Mouse (Mus musculus): ENCODE measurements around the gene Tssk6. TPM values are rescaled to one million over a fixed set of nuclear protein-coding genes. Genes with fewer than 3 reads are reported as not detected.

Tssk6 gene
- 4.5 and 4.7 TPM in 2 replicates for polyA plus RNA-seq (2015; fragmentation: Nextera tagmentation; extraction: Ambion mirVana)

DNA sequence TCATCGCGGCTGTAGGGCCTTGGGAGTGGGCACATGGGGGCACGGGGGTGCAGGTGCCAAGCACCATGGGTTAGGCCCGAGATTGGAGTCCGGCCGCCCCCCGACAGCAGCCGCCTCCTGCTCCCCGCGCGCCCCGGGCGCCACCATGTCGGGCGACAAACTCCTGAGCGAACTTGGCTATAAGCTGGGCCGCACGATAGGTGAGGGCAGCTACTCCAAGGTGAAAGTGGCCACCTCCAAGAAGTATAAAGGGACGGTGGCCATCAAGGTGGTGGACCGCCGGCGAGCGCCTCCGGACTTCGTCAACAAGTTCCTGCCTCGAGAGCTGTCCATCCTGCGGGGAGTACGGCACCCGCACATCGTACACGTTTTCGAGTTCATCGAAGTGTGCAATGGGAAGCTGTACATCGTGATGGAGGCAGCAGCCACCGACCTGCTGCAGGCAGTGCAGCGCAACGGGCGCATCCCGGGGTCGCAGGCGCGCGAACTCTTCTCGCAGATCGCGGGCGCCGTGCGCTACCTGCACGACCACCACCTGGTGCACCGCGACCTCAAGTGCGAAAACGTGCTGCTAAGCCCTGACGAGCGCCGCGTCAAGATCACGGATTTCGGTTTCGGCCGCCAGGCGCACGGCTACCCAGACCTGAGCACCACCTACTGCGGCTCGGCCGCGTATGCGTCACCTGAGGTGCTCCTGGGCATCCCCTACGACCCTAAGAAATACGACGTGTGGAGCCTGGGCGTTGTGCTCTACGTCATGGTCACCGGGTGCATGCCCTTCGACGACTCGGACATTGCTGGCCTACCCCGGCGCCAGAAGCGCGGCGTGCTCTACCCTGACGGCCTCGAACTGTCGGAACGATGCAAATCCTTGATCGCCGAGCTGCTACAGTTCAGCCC lies at the start of gene Tssk6, which contains the start of the genes Ndufa13 and Yjefn3:
Gene Tssk6, plus strand, starts transcription at position 22 of the 900 bp plus-strand sequence.
Gene Ndufa13, minus strand, starts transcription at position 396 of the 900 bp plus-strand sequence.
Gene Yjefn3, minus strand, starts transcription at position 550 of the 900 bp plus-strand sequence.
- peaks cover 17% of the 10 kb centered on the region for H3K36me3 ChIP-seq
- peak within 1 kb of the TSS; percentile 60 for H3K4me3 ChIP-seq
- WGBS: 5% methylated on average over 89 of the region's 89 CpGs
- peaks cover 46% of the 10 kb centered on the region for H3K4me1 ChIP-seq
- peak within 1 kb of the TSS; percentile 91 for H3K27ac ChIP-seq
- peak within 1 kb of the TSS; percentile 98 for H3K4me2 ChIP-seq
- H3K9me3 ChIP-seq: no peaks in the 10 kb centered on the region
- peak within 1 kb of the TSS; percentile 85 for H3K9ac ChIP-seq
- no peaks in the 10 kb centered on the region for H3K27me3 ChIP-seq
- peak; percentile 40 for ATAC-seq (ENCODE audit: insufficient number of reproducible peaks, insufficient read depth, low FRiP score, low TSS enrichment, low read depth)

DNA sequence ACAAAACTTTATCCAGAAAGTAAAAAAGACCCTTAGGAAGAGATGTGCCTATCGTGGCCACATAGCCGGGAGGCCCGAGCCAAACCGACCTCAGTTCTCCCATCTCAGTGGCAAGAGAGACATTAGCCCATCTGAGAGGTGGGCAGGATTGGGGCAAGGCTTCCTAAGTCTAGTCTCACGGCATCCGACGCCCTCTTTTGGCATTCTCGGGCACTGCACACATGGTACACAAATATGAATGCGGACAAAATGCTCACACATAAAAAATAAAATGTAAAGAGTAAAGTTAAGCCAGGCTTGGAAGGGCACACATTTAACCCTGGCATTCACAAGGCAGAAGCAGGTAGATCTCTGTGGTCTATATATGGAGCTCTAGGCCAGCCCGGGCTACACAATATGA lies 48.1 kb upstream of the Tssk6 start:
- 94% methylated on average over 10 of the region's 10 CpGs for WGBS

GRCm38 (mm10) chr8:69860807-69861206 lies 41.2 kb upstream of the Tssk6 start:
- Histone ChIP-seq H3K4me1 (no peaks in the 10 kb centered on the region), H3K27me3 (no peaks in the 10 kb centered on the region), H3K4me2 (no peak overlapping the region), H3K9ac (no peak overlapping the region), H3K27ac (no peak overlapping the region), H3K4me3 (no peak overlapping the region), H3K36me3 (no peaks in the 10 kb centered on the region; the same call in 1 of the 2 replicates), H3K9me3 (no peaks in the 10 kb centered on the region)
- 53% methylated on average over 4 of the region's 4 CpGs for WGBS
- ATAC-seq (ENCODE audit: insufficient number of reproducible peaks, insufficient read depth, low FRiP score, low TSS enrichment, low read depth): no peak

More for the DNA sequence above, 48.1 kb upstream of the Tssk6 start:
- no peaks in the 10 kb centered on the region for H3K4me1 ChIP-seq
- no peaks in the 10 kb centered on the region for H3K9me3 ChIP-seq
- no peaks in the 10 kb centered on the region for H3K36me3 ChIP-seq
- no peak overlapping the region for H3K27ac ChIP-seq
- no peak overlapping the region for H3K4me2 ChIP-seq
- H3K27me3 ChIP-seq: no peaks in the 10 kb centered on the region
- no peak for ATAC-seq (ENCODE audit: insufficient number of reproducible peaks, insufficient read depth, low FRiP score, low TSS enrichment, low read depth)
- no peak overlapping the region for H3K4me3 ChIP-seq
- H3K9ac ChIP-seq: no peak overlapping the region

- Histone ChIP-seq H3K4me2 (no peak overlapping the region), H3K27me3 (no peaks in the 10 kb centered on the region), H3K36me3 (no peaks in the 10 kb centered on the region; the same call in 1 of the 2 replicates), H3K4me1 (no peaks in the 10 kb centered on the region), H3K27ac (no peak overlapping the region), H3K9ac (no peak overlapping the region), H3K4me3 (no peak overlapping the region), H3K9me3 (no peaks in the 10 kb centered on the region)
- WGBS: 60% methylated on average over 2 of the region's 2 CpGs
- ATAC-seq (ENCODE audit: insufficient number of reproducible peaks, insufficient read depth, low FRiP score, low TSS enrichment, low read depth): no peak
Observed at GRCm38 (mm10) chr8:69861251-69861650, 40.7 kb upstream of the Tssk6 start.

- Histone ChIP-seq H3K9ac (no peak overlapping the region), H3K4me1 (no peaks in the 10 kb centered on the region), H3K4me3 (no peak overlapping the region), H3K27ac (no peak overlapping the region), H3K36me3 (no peaks in the 10 kb centered on the region; the same call in 1 of the 2 replicates), H3K4me2 (no peak overlapping the region), H3K9me3 (no peaks in the 10 kb centered on the region), H3K27me3 (no peaks in the 10 kb centered on the region)
- 88% methylated on average over 5 of the region's 5 CpGs for WGBS
- no peak for ATAC-seq (ENCODE audit: insufficient number of reproducible peaks, insufficient read depth, low FRiP score, low TSS enrichment, low read depth)
Observed at GRCm38 (mm10) chr8:69863387-69864020, 38.5 kb upstream of the Tssk6 start.

DNA sequence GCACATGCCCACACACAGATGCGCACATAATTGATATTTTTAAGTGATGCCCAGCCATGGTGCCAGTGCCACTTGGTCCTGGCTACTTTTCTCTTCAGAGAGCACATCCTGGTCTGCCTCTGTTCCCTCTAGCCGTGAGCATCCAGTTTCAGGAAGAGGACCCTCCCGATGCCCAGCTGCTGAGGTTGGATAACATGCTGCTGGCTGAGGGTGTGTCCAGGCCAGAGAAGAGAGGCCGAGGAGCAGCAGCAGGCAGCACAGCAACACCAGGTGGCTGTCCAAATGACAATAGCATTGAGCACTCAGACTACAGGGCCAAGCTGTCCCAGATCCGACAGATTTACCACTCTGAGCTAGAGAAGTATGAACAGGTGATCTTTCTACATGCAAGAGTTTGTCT lies 37.8 kb upstream of the Tssk6 start:
- H3K27me3 ChIP-seq: no peaks in the 10 kb centered on the region
- ATAC-seq (ENCODE audit: insufficient number of reproducible peaks, insufficient read depth, low FRiP score, low TSS enrichment, low read depth): no peak
- no peak overlapping the region for H3K9ac ChIP-seq
- H3K4me2 ChIP-seq: no peak overlapping the region
- H3K9me3 ChIP-seq: no peaks in the 10 kb centered on the region
- no peaks in the 10 kb centered on the region for H3K4me1 ChIP-seq
- no peaks in the 10 kb centered on the region; the same call in 1 of the 2 replicates for H3K36me3 ChIP-seq
- no peak overlapping the region for H3K4me3 ChIP-seq
- no peak overlapping the region for H3K27ac ChIP-seq
- WGBS: 74% methylated on average over 5 of the region's 5 CpGs

GRCm38 (mm10) chr8:69867696-69868326 lies 34.2 kb upstream of the Tssk6 start:
- Histone ChIP-seq H3K27ac (no peak overlapping the region), H3K4me1 (no peaks in the 10 kb centered on the region), H3K36me3 (no peaks in the 10 kb centered on the region), H3K9ac (no peak overlapping the region), H3K9me3 (no peaks in the 10 kb centered on the region), H3K4me2 (no peak overlapping the region), H3K27me3 (no peaks in the 10 kb centered on the region), H3K4me3 (no peak overlapping the region)
- ATAC-seq (ENCODE audit: insufficient number of reproducible peaks, insufficient read depth, low FRiP score, low TSS enrichment, low read depth): no peak
- 47% methylated on average over 5 of the region's 5 CpGs for WGBS

DNA sequence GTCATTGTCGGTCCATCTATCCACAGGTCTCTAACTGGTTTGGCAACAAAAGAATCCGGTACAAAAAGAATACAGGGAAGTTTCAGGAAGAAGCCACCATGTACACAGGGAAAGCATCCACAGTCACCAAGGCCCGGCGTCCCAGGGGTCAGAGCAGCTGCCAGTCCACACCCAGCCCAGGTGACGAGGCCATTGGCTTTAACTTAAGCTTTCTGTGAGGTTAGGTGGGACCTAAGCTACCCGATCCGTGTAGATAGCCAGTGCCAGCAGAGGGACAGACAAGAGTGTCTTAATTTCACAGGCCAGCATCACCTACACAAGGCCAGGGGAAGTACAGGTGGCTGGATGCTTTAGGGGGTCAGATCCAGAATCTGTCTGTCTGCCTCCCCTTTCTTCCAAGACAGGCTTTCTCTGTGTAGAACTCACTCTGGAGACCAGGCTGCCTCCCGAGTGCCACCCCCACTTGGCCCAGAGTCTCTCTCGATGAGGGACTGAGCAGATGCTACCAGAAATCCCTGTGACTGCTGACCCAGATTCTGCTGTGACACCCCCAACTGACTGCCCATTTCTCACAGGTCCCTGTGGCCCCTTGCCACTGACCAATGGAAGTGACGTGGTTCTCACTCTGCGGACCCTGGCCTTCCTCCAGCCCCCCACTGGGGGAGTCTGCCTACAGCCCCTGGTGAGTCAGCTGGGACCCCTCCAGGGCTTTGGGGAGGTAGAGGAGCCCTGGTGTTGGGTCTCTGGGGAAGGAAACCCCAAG lies 31.8 kb upstream of the Tssk6 start:
- H3K36me3 ChIP-seq: no peaks in the 10 kb centered on the region
- H3K9me3 ChIP-seq: no peaks in the 10 kb centered on the region
- ATAC-seq (ENCODE audit: insufficient number of reproducible peaks, insufficient read depth, low FRiP score, low TSS enrichment, low read depth): no peak
- no peak overlapping the region for H3K27ac ChIP-seq
- WGBS: 85% methylated on average over 11 of the region's 11 CpGs
- H3K4me2 ChIP-seq: no peak overlapping the region
- no peaks in the 10 kb centered on the region for H3K4me1 ChIP-seq
- no peak overlapping the region for H3K9ac ChIP-seq
- H3K27me3 ChIP-seq: no peaks in the 10 kb centered on the region
- no peak overlapping the region for H3K4me3 ChIP-seq

GRCm38 (mm10) chr8:69870907-69871306 lies 31.1 kb upstream of the Tssk6 start:
- no peak for ATAC-seq (ENCODE audit: insufficient number of reproducible peaks, insufficient read depth, low FRiP score, low TSS enrichment, low read depth)
- 81% methylated on average over 6 of the region's 6 CpGs for WGBS

GRCm38 (mm10) chr8:69874155-69874554 lies 27.8 kb upstream of the Tssk6 start:
- H3K4me3 ChIP-seq: no peak overlapping the region
- H3K4me2 ChIP-seq: no peak overlapping the region
- H3K9me3 ChIP-seq: no peaks in the 10 kb centered on the region
- no peaks in the 10 kb centered on the region for H3K36me3 ChIP-seq
- peaks cover 33% of the 10 kb centered on the region for H3K27me3 ChIP-seq
- H3K9ac ChIP-seq: no peak overlapping the region
- ATAC-seq (ENCODE audit: insufficient number of reproducible peaks, insufficient read depth, low FRiP score, low TSS enrichment, low read depth): no peak
- H3K27ac ChIP-seq: no peak overlapping the region
- H3K4me1 ChIP-seq: no peaks in the 10 kb centered on the region
- 12% methylated on average over 9 of the region's 9 CpGs for WGBS

More at GRCm38 (mm10) chr8:69870907-69871306, 31.1 kb upstream of the Tssk6 start:
- Histone ChIP-seq H3K4me3 (no peak overlapping the region), H3K36me3 (no peaks in the 10 kb centered on the region), H3K4me1 (no peaks in the 10 kb centered on the region), H3K27ac (no peak overlapping the region), H3K27me3 (peaks cover under 1% of the 10 kb centered on the region), H3K9ac (no peak overlapping the region), H3K9me3 (no peaks in the 10 kb centered on the region), H3K4me2 (no peak overlapping the region)

- Histone ChIP-seq H3K9me3 (no peaks in the 10 kb centered on the region), H3K36me3 (no peaks in the 10 kb centered on the region), H3K27ac (no peak overlapping the region), H3K4me1 (no peaks in the 10 kb centered on the region), H3K4me3 (no peak overlapping the region), H3K9ac (peak overlapping the region; percentile 11; the same call in 1 of the 2 replicates), H3K4me2 (no peak overlapping the region), H3K27me3 (peaks cover 38% of the 10 kb centered on the region)
- no peak for ATAC-seq (ENCODE audit: insufficient number of reproducible peaks, insufficient read depth, low FRiP score, low TSS enrichment, low read depth)
- 78% methylated on average over 13 of the region's 13 CpGs for WGBS
Observed at GRCm38 (mm10) chr8:69874654-69875053, 27.3 kb upstream of the Tssk6 start.

All from embryonic facial prominence, embryonic 13.5 days (tissue).